Mouse (Mus musculus) limb, embryonic 11.5 days (tissue): ENCODE data around the gene Gsdme. TPM values are rescaled to one million over a fixed set of nuclear protein-coding genes. Genes with fewer than 3 reads are reported as not detected.
A peak's percentile ranks its signal among the peaks of the same experiment; 100 is the strongest.

ENCODE experiments used
- ATAC-seq: fragments of 200-750 bp; cut with Nextera tagmentation; 2 replicates; pipeline ENCODE4 v1.8.0; 2017; ENCODE audit warnings: low read depth; ENCODE audit not compliant: insufficient number of reproducible peaks, low FRiP score, low TSS enrichment
- DNase-seq: peaks from one replicate; pipeline ENCODE4 v3.0.0-alpha.2; 2015; ENCODE audit warnings: low spot score
- H3K27ac ChIP-seq: fragments of 300-500 bp; sonication (generic); replicated peaks from 2 replicates; pipeline ENCODE4 v1.5.1; 2014; ENCODE audit warnings: low read depth, mild to moderate bottlenecking, low read length
- H3K27me3 ChIP-seq: fragments of 300-500 bp; sonication (generic); 2 replicates; pipeline ENCODE4 v1.6.1; 2014; ENCODE audit warnings: mild to moderate bottlenecking, low read length, mixed read lengths; ENCODE audit not compliant: control insufficient read depth, insufficient read depth
- H3K36me3 ChIP-seq: fragments of 300-500 bp; sonication (generic); 2 replicates; pipeline ENCODE4 v1.6.1; 2014; ENCODE audit warnings: mild to moderate bottlenecking, low read length, moderate library complexity, mixed read lengths; ENCODE audit not compliant: control insufficient read depth, insufficient read depth
- H3K4me1 ChIP-seq: fragments of 300-500 bp; sonication (generic); 2 replicates; pipeline ENCODE4 v1.6.1; 2014; ENCODE audit warnings: low read length, mixed read lengths; ENCODE audit not compliant: control insufficient read depth, insufficient read depth
- H3K4me2 ChIP-seq: fragments of 300-500 bp; sonication (generic); 2 replicates; pipeline ENCODE4 v1.6.1; 2014; ENCODE audit warnings: low read depth, mild to moderate bottlenecking, moderate library complexity; ENCODE audit not compliant: severe bottlenecking
- H3K4me3 ChIP-seq: fragments of 300-500 bp; sonication (generic); 2 replicates; pipeline ENCODE4 v1.5.1; 2014; ENCODE audit warnings: low read depth, low read length
- H3K9ac ChIP-seq: fragments of 300-500 bp; sonication (generic); 2 replicates; pipeline ENCODE4 v1.6.1; 2014; ENCODE audit warnings: mild to moderate bottlenecking, low read length
- H3K9me3 ChIP-seq: fragments of 300-500 bp; sonication (generic); 2 replicates; pipeline ENCODE4 v1.6.1; 2016; ENCODE audit warnings: low read length; ENCODE audit not compliant: control insufficient read depth
- WGBS: fragments of 180-500 bp; shearing (Covaris S2); extraction: QIAGEN DNeasy Blood & Tissue Kit; methylation state at CpG from one replicate; pipeline ENCODE4 v1.1.7; 2014; 5-methylcytosine and 5-hydroxymethylcytosine counted together
- polyA plus RNA-seq: library from polyadenylated mRNA; unstranded; fragments of >200 nt; fragmentation: Nextera tagmentation; extraction: Ambion mirVana; gene quantifications from 2 replicates; pipeline ENCODE4 v1.2.1, GENCODE M21; 2014

Gsdme gene
- polyA plus RNA-seq, 1 experiment from 2014 or later, result 43.1 TPM

GRCm38 (mm10) chr6:50295136-50295535 is 31.5 kb upstream of the Gsdme start:
- no peaks in the 10 kb centered on the region for H3K4me1 ChIP-seq

DNA sequence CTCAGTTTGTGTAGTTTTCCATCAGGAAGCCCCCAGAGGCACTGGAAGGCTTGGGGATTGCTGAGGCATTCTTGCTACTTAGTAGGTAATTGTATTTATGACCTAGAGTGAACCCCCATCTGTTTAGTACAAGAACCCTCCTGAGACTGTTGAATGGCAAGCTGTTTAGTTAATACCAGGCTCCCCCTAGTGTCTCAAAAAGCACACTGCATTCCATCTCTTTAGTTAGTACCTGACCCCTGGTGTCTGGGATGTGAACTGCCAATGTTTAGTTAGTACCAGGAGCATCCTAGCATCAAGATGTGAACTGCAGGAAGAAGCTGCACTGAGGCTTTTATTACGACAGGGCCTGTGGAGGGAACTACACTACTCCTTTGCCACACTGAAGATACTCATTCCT is 30.5 kb upstream of the Gsdme start:
- Histone ChIP-seq H3K9ac (no peak overlapping the region), H3K27me3 (no peaks in the 10 kb centered on the region), H3K36me3 (no peaks in the 10 kb centered on the region), H3K9me3 (no peaks in the 10 kb centered on the region), H3K27ac (no peak overlapping the region), H3K4me2 (no peak overlapping the region), H3K4me3 (no peak overlapping the region), H3K4me1 (no peaks in the 10 kb centered on the region)
- ATAC-seq (0 out of 2 replicates have a peak, but pooled peaks have one; percentile 60), DNase-seq (peak; percentile 84)
- WGBS, result 20% methylated on average over 1 of the region's 1 CpGs

More at GRCm38 (mm10) chr6:50295136-50295535, 31.5 kb upstream of the Gsdme start:
- Histone ChIP-seq H3K36me3 (no peaks in the 10 kb centered on the region), H3K4me2 (no peak overlapping the region), H3K27me3 (no peaks in the 10 kb centered on the region), H3K27ac (no peak overlapping the region), H3K9ac (no peak overlapping the region), H3K4me3 (no peak overlapping the region), H3K9me3 (no peaks in the 10 kb centered on the region)
- ATAC-seq, result no peak
- WGBS, result 83% methylated on average over 10 of the region's 10 CpGs
- no peak for DNase-seq

GRCm38 (mm10) chr6:50291650-50292049 is 28.0 kb upstream of the Gsdme start:
- WGBS, result 92% methylated on average over 4 of the region's 4 CpGs
- no peak for DNase-seq

DNA sequence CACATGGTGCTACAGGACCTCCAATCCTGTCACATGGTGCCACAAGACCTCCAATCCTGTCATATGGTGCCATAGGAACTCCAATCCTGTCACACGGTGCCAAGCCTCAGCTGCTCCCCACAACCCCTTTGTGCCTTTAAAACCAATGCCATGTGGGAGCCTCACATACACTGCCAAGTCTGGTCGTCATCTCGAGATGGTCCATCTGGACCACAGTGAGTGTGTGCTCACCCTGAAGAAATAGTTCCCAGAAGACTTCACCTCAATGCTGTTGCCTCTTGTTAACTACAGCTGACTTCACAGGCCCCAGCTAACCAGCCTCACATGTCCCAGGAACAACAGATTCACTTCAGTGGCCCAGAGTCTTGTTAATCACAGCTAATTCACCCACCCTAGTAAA is 23.2 kb upstream of the Gsdme start:
- DNase-seq (no peak), ATAC-seq (no peak)
- Histone ChIP-seq H3K27ac (no peak overlapping the region), H3K36me3 (no peaks in the 10 kb centered on the region), H3K9me3 (no peaks in the 10 kb centered on the region), H3K4me2 (no peak overlapping the region), H3K9ac (no peak overlapping the region), H3K4me1 (no peaks in the 10 kb centered on the region), H3K4me3 (no peak overlapping the region), H3K27me3 (no peaks in the 10 kb centered on the region)
- 78% methylated on average over 3 of the region's 3 CpGs for WGBS

More at GRCm38 (mm10) chr6:50291650-50292049, 28.0 kb upstream of the Gsdme start:
- H3K27me3 ChIP-seq, result no peaks in the 10 kb centered on the region
- H3K4me2 ChIP-seq, result no peak overlapping the region
- H3K27ac ChIP-seq, result no peak overlapping the region
- ATAC-seq, result no peak
- no peak overlapping the region for H3K9ac ChIP-seq
- no peaks in the 10 kb centered on the region for H3K4me1 ChIP-seq
- no peak overlapping the region for H3K4me3 ChIP-seq
- no peaks in the 10 kb centered on the region for H3K9me3 ChIP-seq
- H3K36me3 ChIP-seq, result no peaks in the 10 kb centered on the region

GRCm38 (mm10) chr6:50279642-50280041 is 16.0 kb upstream of the Gsdme start:
- no peaks in the 10 kb centered on the region for H3K9me3 ChIP-seq
- DNase-seq, result no peak
- WGBS, result 87% methylated on average over 7 of the region's 7 CpGs
- no peak overlapping the region for H3K4me2 ChIP-seq
- no peak for ATAC-seq
- no peaks in the 10 kb centered on the region for H3K27me3 ChIP-seq
- H3K4me1 ChIP-seq, result no peaks in the 10 kb centered on the region
- no peak overlapping the region for H3K9ac ChIP-seq
- H3K27ac ChIP-seq, result no peak overlapping the region
- no peak overlapping the region for H3K4me3 ChIP-seq
- no peaks in the 10 kb centered on the region for H3K36me3 ChIP-seq

GRCm38 (mm10) chr6:50273947-50274346 is 10.3 kb upstream of the Gsdme start:
- no peaks in the 10 kb centered on the region for H3K9me3 ChIP-seq
- no peak overlapping the region for H3K4me2 ChIP-seq
- no peaks in the 10 kb centered on the region for H3K27me3 ChIP-seq
- DNase-seq (no peak), ATAC-seq (no peak)
- no peak overlapping the region for H3K27ac ChIP-seq
- no peak overlapping the region for H3K9ac ChIP-seq
- H3K4me1 ChIP-seq, result no peaks in the 10 kb centered on the region
- no peak overlapping the region for H3K4me3 ChIP-seq
- H3K36me3 ChIP-seq, result no peaks in the 10 kb centered on the region
- 69% methylated on average over 4 of the region's 4 CpGs for WGBS

DNA sequence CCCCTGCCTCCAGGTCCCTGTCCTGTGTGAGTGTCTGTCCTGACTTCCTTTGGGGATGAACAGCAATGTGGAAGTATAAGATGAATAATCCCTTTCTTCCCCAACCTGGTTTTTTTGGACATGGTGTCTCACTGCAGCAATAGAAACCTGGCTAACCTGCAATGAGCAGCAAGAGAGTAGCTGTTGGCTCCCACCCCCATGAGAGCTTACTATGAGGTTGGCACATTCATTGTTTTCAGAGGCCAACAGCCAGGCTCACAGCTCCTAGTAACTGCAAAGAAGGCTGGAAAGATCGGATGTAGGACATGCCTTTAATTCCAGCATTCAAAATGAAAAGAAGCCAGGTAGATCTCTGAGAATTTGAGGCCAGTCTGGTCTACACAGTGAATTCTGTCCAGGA is 9.8 kb upstream of the Gsdme start:
- no peak overlapping the region for H3K27ac ChIP-seq
- no peak overlapping the region for H3K4me2 ChIP-seq
- no peaks in the 10 kb centered on the region for H3K9me3 ChIP-seq
- ATAC-seq (no peak), DNase-seq (no peak)
- WGBS, result 78% methylated on average over 1 of the region's 1 CpGs
- no peaks in the 10 kb centered on the region for H3K36me3 ChIP-seq
- H3K4me1 ChIP-seq, result no peaks in the 10 kb centered on the region
- no peaks in the 10 kb centered on the region for H3K27me3 ChIP-seq
- H3K9ac ChIP-seq, result no peak overlapping the region
- H3K4me3 ChIP-seq, result no peak overlapping the region

GRCm38 (mm10) chr6:50262310-50262709 is 1.4 kb downstream of the Gsdme start:
- H3K36me3 ChIP-seq, result no peaks in the 10 kb centered on the region
- WGBS, result 26% methylated on average over 7 of the region's 7 CpGs
- peak overlapping the region; percentile 62 for H3K4me2 ChIP-seq
- no peaks in the 10 kb centered on the region for H3K9me3 ChIP-seq
- peak overlapping the region; percentile 52 for H3K9ac ChIP-seq
- no peaks in the 10 kb centered on the region for H3K27me3 ChIP-seq
- DNase-seq (no peak), ATAC-seq (no peak; the same call in 1 of the 2 replicates)
- H3K27ac ChIP-seq, result no peak overlapping the region
- H3K4me1 ChIP-seq, result no peaks in the 10 kb centered on the region
- peak overlapping the region; percentile 39; the same call in 1 of the 2 replicates for H3K4me3 ChIP-seq

DNA sequence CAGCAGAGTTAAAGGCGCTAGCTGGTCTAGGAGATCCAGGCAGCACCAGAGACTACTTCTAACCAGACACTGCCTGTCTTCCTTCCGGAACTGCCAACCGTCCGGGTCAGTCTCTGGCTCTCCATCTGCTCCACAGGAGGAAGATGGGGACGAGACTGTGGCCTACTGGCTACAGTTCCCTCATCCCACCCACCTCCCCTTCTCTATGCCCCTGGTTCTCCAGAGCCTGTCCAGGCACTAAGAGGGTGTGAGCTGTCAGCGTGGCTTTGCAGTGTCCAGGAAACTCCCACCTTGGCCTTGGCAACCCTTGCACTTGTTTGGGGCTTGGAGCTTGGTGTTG is 1.8 kb downstream of the Gsdme start:
- ATAC-seq (peak; percentile 26; the same call in 1 of the 2 replicates), DNase-seq (no peak)
- WGBS, result 0% methylated on average over 6 of the region's 6 CpGs
- H3K9ac ChIP-seq, result peak overlapping the region; percentile 52
- no peaks in the 10 kb centered on the region for H3K4me1 ChIP-seq
- H3K27me3 ChIP-seq, result no peaks in the 10 kb centered on the region
- H3K4me3 ChIP-seq, result peak overlapping the region; percentile 39
- H3K9me3 ChIP-seq, result no peaks in the 10 kb centered on the region
- H3K36me3 ChIP-seq, result no peaks in the 10 kb centered on the region
- no peak overlapping the region for H3K27ac ChIP-seq
- peak overlapping the region; percentile 62 for H3K4me2 ChIP-seq
